Mouse (Mus musculus) central nervous system, embryonic 14 days (tissue): ENCODE results near the gene 4931417E11Rik. TPM values are rescaled to one million over a fixed set of nuclear protein-coding genes. Genes with fewer than 3 reads are reported as not detected.

Source experiments
- polyA plus RNA-seq: library from polyadenylated mRNA; depleted of rRNA; stranded (reverse); fragments of >200 nt; gene quantifications from 2 replicates; pipeline ENCODE4 v1.2.3, GENCODE M21; 2012; rRNA removed

4931417E11Rik gene
- polyA plus RNA-seq: not detected in 2 replicates

DNA sequence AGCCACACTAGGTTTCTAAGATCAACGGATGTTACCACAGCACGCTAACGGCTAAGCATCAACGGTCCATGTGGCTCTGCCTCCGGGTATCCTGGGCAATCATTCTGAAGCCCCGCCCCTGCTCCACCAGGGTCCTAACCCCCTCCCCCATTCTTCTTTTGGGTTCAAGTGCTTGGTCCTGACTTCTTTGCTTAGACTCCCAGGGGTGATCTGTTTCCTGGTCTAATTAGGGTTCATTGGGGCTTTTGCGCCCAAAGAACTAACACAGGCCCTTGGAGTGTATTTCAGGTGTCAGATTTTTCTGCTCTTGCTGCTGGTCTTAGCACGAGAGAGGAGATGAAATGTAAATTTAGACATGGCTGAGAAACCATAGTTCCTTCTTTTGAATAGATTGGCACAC, at the start of gene 4931417E11Rik:
TSS of gene 4931417E11Rik (minus strand) at position 101 of the 400 bp plus-strand sequence.

Other genes with a start within 250 kb of the 4931417E11Rik start
- 0.45 and 0.63 TPM in 2 replicates for gene Dnah6, start 248.0 kb downstream of the 4931417E11Rik start, polyA plus RNA-seq
- 107 and 113 TPM in 2 replicates for gene Suclg1, start 221.3 kb downstream of the 4931417E11Rik start, polyA plus RNA-seq